Mouse (Mus musculus): ENCODE measurements at regions not wholly inside any gene's neighbourhood (a gene's known extent, or its start where the extent isn't known, plus 50 kb on each side); places are given as distances from the start of the nearest gene placed in this dataset.

- DNase-seq, result no peak
Observed at GRCm38 (mm10) chr19:37754024-37754423, 56.4 kb downstream of the Cyp26a1 start.

DNA sequence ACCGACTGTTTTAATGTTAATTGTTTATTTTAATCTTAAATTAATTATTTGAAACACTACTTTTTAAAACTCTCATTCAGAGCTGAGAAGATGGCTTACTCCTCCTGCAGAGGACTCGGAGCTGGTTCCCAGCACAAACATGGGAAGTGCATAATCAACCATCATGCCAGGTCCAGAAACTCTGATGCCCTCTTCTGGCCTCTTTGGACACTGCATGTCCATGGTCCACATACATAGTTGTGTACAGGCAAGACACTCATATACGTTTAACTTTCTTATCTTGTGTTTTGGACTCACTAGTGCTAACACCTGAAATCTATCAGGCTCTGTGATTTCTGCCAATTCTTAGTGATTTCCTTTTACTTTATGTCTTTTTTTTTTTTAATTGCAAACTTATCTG, 57.8 kb downstream of the Cyp26a1 start:
- DNase-seq, result peak; percentile 3

DNA sequence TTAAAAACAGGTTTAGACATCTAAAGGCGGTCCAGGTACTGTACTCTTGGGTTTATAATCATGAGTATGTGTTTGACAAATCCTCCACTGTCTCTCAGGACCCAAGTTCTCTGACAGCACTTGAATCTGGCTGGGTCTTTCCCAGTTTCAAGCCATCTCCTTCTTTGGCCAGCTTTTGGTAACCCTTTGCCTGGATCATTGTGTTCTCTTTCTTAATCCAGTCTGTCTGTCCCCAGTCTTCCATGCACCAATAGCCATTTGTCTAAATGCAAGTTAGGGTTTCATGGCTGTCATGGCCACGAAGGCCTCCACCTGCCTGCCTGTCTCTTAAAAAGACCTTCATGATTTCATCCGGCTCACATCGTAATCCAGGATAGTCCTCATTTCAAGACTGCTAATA, 71.8 kb downstream of the Cyp26a1 start:
- no peak for DNase-seq

GRCm38 (mm10) chr19:37771956-37772355, 74.4 kb downstream of the Cyp26a1 start:
- no peak for DNase-seq

- no peak for DNase-seq
Observed at GRCm38 (mm10) chr19:37774551-37774950, 77.0 kb downstream of the Cyp26a1 start.

GRCm38 (mm10) chr19:37774966-37775365, 77.4 kb downstream of the Cyp26a1 start:
- no peak for DNase-seq

GRCm38 (mm10) chr19:37777961-37778360, 80.4 kb downstream of the Cyp26a1 start:
- DNase-seq, result peak; percentile 32

GRCm38 (mm10) chr19:37778568-37778967, 81.0 kb downstream of the Cyp26a1 start:
- DNase-seq, result no peak

DNA sequence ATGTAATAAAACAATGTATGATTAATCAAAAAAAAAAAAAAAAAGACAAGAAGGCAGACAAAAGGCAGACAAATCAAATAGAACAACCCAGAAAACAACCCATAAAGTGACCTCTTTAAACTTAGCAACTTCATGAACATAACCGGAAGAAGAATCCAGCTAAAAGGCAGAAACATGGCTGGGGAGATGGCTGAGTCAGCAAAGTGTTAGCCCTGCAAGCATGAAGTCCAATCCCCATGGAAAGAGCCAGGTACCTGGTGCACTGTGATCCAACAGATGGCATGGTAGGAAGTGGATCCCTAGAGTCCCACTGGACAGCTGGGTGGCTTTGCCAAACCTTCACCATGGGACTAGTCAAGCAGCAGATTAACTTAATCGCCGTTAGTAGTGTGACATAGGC, 90.9 kb downstream of the Cyp26a1 start:
- DNase-seq, result no peak

DNA sequence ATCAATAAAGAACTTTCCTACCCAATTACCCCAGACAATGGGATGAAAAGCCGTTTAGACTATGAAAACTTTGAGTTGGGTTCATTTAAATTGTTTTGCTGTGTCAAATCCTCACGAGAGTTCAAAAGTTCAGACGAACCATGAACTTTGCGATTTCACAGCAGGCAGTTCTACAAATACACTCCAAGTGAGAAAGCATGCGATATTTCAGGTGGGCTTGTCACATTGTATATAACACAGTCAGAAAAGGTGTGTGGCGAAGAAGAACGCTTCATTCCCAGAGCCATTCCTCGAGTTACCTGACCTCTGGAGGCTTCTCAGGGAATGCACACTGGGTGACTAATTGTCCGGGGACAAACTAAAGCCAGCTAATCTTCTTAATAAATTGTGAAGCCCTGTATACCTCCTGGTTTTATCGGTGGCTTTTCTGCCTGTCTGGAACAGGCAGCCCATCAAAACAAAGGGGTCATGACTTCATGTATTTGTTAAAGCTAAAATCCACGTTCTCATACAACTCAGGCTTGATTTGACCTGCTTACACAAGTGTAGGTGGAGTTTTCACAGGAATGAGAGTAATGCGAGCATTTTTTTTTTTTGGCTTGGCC, 92.1 kb downstream of the Cyp26a1 start:
- DNase-seq, result no peak

DNA sequence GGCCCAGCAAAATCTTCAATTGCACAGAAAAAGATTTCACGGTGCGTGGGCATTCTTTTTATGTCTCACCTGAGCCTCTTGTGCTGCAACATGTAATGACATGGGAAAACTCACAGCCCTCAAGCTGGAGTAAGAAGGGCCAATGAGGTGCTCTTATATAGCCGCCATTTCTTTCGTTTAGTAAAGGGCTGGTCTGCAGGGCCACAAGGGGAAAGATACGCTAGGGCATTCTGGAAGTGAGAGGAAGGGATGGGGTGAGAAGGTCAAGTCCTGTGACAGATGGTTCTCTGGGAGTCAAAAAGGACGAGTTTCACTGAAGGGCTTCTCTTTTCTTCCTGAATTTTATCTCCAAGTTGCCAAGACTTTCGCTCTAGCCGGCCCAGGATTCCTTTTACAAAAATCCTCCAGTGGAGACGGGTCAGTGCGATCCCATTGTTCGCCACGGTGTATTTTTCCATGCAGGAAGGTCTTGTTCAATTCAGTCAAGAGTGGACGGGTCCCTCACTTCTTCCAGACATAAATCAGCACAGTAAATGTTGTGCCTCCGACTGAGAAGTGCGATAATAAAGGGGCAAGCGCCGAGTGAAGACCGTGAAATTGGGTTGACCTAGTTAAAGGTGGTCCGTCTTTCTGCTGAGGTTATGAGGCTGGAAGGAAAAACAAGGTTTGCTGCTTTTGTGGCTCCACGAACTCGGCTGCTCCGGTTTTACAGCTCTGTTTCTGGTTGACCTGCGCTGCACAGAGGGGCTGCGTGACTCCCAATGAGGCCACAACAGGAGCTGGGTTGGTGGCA, 92.9 kb downstream of the Cyp26a1 start:
- DNase-seq, result no peak

GRCm38 (mm10) chr19:37793176-37793575, 95.6 kb downstream of the Cyp26a1 start:
- no peak for DNase-seq

DNA sequence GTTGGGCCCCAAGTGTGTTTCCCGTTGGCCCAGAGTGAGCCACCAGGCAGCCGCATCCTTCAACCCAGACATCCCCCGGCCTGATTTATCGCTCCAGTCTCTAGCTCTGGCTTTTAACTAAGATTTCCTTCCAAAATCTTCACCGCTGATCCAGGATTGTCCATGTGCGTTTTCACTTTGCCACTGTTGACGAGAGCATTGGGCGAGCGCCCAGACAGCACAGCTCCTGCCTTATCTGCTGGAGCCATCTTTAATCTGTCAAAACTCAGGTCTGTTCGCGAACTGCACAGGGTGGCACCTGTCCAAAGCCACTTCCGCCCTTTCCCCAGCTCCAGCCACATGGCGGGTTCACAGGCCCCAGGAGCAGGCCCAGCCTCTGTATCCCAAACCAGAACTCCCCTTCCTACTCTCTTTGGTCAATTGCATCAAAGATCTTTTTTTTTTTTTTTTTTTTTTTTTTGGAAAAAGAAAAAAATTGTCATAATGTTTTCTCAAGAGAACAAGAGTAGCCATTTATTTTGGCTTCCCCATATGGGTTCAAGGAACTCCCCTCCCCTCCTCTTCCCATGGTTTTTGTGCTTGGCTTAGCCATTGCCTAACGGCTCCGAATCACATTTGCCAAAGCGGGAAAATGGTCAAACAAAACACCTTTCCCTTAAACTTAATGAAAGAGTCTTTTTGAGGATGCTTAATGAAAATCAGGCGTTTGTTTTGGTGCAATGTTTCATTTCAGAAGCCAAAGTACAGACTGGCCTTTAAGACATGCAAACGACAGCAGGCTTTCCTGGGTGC, 98.2 kb downstream of the Cyp26a1 start:
- no peak for DNase-seq

- DNase-seq, result no peak
Observed at GRCm38 (mm10) chr19:37800161-37800660, 102.6 kb downstream of the Cyp26a1 start.

DNA sequence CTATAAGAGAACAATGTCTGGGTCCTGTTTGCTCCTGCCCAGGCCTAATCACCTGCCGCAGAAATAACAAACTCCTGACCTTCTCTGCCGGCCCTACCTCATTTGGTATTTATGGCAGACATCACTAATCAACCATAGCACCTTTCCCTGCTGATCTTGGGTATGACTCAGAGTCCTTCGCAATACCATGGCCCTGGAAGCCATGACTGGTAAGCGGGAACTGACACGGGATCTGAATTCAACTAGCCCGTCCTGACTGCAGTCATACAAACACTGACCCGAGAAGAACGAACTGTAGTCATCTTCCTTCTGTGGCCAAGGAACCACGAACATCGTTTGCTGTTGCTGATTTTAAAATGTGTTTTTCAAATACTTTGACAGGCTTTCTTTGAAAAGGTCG, 112.1 kb downstream of the Cyp26a1 start:
- no peak for DNase-seq

- peak; percentile 58 for DNase-seq
Observed at GRCm38 (mm10) chr19:37814089-37815073, 116.8 kb downstream of the Cyp26a1 start.

DNA sequence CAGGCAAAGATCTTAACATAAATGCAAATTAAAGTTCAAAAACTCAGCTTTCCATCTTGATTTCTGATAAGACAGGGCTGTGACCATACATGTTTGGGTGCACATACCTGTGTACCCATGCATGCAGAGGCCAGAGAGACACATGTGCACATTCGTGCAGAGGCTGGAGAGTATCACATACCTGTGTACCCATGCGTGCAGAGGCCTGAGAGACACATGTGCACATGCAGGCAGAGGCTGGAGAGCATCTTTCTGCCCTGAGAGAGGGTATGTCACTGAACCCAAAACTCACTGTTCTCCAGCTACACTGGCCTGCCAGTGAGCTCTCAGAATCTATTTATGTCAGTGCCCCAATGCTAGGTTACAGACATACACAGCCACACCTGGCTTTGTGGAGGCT, 118.0 kb downstream of the Cyp26a1 start:
- no peak for DNase-seq

DNA sequence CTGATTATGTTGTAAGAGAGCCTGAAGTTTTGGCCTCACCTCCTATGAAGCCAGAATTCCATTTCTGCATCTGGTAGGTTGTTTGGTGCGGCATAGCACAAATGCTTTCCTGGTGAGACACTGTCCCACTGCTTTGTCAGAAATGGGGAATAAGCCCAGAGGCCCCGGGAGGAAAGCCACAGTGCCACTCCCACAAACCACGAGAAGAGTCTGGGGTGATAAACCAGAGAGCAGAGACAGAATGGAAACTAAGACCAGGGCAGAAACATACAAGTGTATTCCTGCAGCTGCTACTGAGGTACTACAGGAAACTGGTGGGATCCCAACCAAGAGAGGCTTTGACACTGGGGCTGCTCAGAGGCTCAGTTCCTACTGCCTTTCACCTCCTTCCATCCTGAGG, 123.6 kb downstream of the Cyp26a1 start:
- no peak for DNase-seq

- DNase-seq, result no peak
Observed at GRCm38 (mm10) chr19:37821671-37822190, 124.1 kb downstream of the Cyp26a1 start.

DNA sequence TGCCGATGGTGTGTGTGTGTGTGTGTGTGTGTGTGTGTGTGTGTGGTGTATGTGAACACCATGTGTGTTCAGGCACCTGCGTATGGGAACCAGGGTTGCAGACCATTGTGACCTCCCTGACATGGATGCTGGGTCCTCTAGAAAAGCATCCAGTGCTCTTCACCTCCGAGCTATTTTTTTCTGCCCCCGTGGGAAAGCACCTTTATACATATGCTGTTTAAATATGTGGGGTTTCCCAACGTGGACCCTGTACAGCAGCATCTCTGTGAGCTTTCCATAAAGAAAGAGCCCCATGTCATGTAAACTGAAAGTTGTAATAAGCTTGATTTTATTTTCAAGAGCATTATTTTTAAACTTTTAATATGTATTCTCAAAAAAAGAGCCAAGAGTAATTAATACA, 126.6 kb downstream of the Cyp26a1 start:
- no peak for DNase-seq

DNA sequence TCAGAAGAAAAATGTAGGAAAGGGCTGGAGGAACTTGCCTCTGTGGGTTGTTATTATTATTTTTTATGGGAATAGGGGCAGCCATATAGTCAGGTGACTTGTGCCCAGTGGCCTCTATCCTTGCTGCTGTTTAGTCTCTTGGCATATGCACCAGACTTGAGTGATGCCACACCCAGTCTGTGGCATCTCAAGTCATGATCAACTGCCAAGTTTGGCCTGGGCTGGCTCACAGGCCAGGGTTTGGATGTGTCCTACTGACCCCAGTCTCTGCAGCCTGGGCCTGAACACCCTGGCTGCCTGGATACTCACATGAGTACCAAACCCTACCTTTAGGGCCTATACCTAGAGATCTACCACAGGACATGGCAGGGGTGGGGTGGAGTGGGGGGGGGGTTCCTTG, 133.8 kb downstream of the Cyp26a1 start:
- no peak for DNase-seq

DNA sequence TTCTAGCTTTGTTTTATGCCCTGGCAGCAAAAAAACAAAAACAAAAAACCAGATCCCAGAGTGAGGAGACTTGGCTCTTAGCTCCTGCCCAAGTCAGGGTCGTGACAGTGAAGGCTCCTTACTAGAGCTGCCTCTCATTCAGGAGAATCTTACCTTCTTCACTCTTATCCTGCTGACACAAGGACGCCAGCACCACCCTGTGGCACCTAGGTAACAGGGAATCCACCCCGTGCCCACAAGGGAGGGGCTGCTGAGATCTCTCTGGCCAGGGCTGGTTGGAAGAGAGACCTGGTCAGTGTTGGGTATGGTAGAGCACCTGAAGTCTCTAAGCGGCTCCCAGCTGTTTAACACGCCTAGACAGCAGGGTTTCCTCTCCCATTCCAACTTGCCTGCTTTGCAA, 139.3 kb downstream of the Cyp26a1 start:
- no peak for DNase-seq
